Comparison of ENCODE assay signal across 15 mouse cellular contexts in the genomic region with DNA sequence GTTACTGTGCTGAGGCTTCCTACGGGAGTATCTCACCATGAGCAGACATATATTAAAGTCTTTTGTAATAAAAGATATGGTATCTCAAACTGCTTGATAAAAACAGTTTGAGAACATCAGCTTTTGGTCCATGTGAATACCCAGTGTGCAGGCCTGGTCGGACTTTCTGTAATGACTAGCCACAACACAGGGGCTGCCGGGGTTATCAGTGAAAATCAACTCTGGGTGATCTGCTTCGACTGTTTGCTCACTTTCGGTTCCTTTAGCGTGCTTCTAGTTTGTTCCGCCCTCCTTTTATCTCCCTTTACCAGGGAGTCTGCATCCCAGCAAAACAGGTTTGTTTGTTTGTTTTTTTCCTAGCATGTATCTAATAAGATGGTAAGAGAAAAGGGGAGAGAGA. TPM values are rescaled to one million over a fixed set of nuclear protein-coding genes. Genes with fewer than 3 reads are reported as not detected.
DNase-seq lines count a peak whose midpoint lies in the region; ATAC-seq and TF ChIP-seq lines count a peak whose summit lies in the region.
"Had no signal": no experiment of that assay in that cellular context is flagged by ENCODE, and none has a peak within 500 bp of the region (broad histone marks: within the 10 kb centered on the region; RNA-seq: fewer than 3 reads in every experiment).

No protein-coding gene starts in this region.

- no peak for TF ChIP-seq CTCF in kidney, postnatal 0 days (IDR thresholded peaks at IDR 0.05; ENCODE audit: low read depth)
- TF ChIP-seq CTCF in kidney, adult 2 months (conservative IDR thresholded peaks at IDR 0.05; ENCODE audit: insufficient read depth, insufficient read length, low read depth, low read length), result no peak
- no peak for TF ChIP-seq CTCF in hindbrain, postnatal 0 days (IDR thresholded peaks at IDR 0.05; ENCODE audit: low read depth)

- WGBS in kidney, postnatal 0 days, result 64% methylated on average over 7 of the region's 7 CpGs
- 72% methylated on average over 7 of the region's 7 CpGs for WGBS in kidney, adult 2 months
- WGBS in intestine, embryonic 14.5 days, result 45% methylated on average over 7 of the region's 7 CpGs
- WGBS in liver, embryonic 15.5 days (ENCODE audit: insufficient replicate concordance), result 14% methylated on average over 7 of the region's 7 CpGs
- 82% methylated on average over 7 of the region's 7 CpGs for WGBS in hindbrain, postnatal 0 days

- no peak overlapping the region for H3K9ac ChIP-seq in kidney, postnatal 0 days (ENCODE audit: low read depth, low read length)
- no peak overlapping the region for H3K9ac ChIP-seq in intestine, embryonic 14.5 days (ENCODE audit: low read length)
- peak overlapping the region; percentile 7; the same call in 1 of the 2 replicates for H3K9ac ChIP-seq in liver, embryonic 15.5 days
- no peak overlapping the region for H3K9ac ChIP-seq in hindbrain, postnatal 0 days (replicated peaks; ENCODE audit: low read length)
- H3K9ac ChIP-seq: embryonic facial prominence, embryonic 13.5 days; forebrain, embryonic 12.5 days; limb, embryonic 12.5 days had no signal

- H3K4me3 ChIP-seq in kidney, postnatal 0 days (replicated peaks; ENCODE audit: low read depth, low read length), result no peak overlapping the region
- H3K4me3 ChIP-seq in kidney, adult 2 months (ENCODE audit: insufficient read depth, low read depth, low read length), result no peak overlapping the region
- no peak overlapping the region for H3K4me3 ChIP-seq in intestine, embryonic 14.5 days (ENCODE audit: low read depth, low read length)
- peak overlapping the region; percentile 34 for H3K4me3 ChIP-seq in liver, embryonic 15.5 days (replicated peaks)
- H3K4me3 ChIP-seq in hindbrain, postnatal 0 days (ENCODE audit: low read length), result no peak overlapping the region
- H3K4me3 ChIP-seq: embryonic facial prominence, embryonic 13.5 days; forebrain, embryonic 12.5 days; hindbrain, embryonic 10.5 days; limb, embryonic 12.5 days had no signal

- no peak for TF ChIP-seq POLR2A in kidney, adult 2 months (IDR thresholded peaks at IDR 0.05; ENCODE audit: low read depth, low read length)

- 0 out of 2 replicates have a peak overlapping the region, but pooled peaks have one; percentile 67 for H3K27ac ChIP-seq in kidney, postnatal 0 days
- no peak overlapping the region for H3K27ac ChIP-seq in kidney, adult 2 months (ENCODE audit: insufficient read depth, low read depth, low read length)
- peak overlapping the region; percentile 75 for H3K27ac ChIP-seq in intestine, embryonic 14.5 days (ENCODE audit: low read depth)
- peak overlapping the region; percentile 95 for H3K27ac ChIP-seq in liver, embryonic 15.5 days (replicated peaks)
- H3K27ac ChIP-seq in hindbrain, postnatal 0 days, result no peak overlapping the region
- H3K27ac ChIP-seq: embryonic facial prominence, embryonic 13.5 days; forebrain, embryonic 12.5 days; hindbrain, embryonic 10.5 days; limb, embryonic 12.5 days had no signal

- H3K36me3 ChIP-seq in kidney, postnatal 0 days (ENCODE audit: insufficient read depth, low read length), result no peaks in the 10 kb centered on the region
- no peaks in the 10 kb centered on the region for H3K36me3 ChIP-seq in kidney, adult 2 months (ENCODE audit: control insufficient read depth, insufficient read depth, low read length)
- H3K36me3 ChIP-seq in intestine, embryonic 14.5 days (ENCODE audit: control insufficient read depth, insufficient read depth, low read length), result no peaks in the 10 kb centered on the region
- H3K36me3 ChIP-seq in liver, embryonic 15.5 days (replicated peaks), result no peaks in the 10 kb centered on the region
- H3K36me3 ChIP-seq in hindbrain, postnatal 0 days (ENCODE audit: insufficient read depth, low read length), result no peaks in the 10 kb centered on the region
- H3K36me3 ChIP-seq: embryonic facial prominence, embryonic 13.5 days; forebrain, embryonic 12.5 days; hindbrain, embryonic 10.5 days; limb, embryonic 12.5 days had no signal

- no peak for ATAC-seq in kidney, postnatal 0 days (replicated peaks; ENCODE audit: low FRiP score, low read depth)
- ATAC-seq in intestine, embryonic 14.5 days (replicated peaks; ENCODE audit: low FRiP score, low TSS enrichment, low read depth), result no peak
- ATAC-seq in liver, embryonic 15.5 days (ENCODE audit: insufficient read depth), result peak; percentile 8
- ATAC-seq in frontal cortex, adult (ENCODE audit: low TSS enrichment), result no peak
- ATAC-seq in hindbrain, postnatal 0 days, result no peak

- 0 out of 2 replicates have a peak, but pooled peaks cover 3% of the 10 kb centered on the region for H3K4me1 ChIP-seq in kidney, postnatal 0 days (replicated peaks; ENCODE audit: insufficient read depth, low read length)
- H3K4me1 ChIP-seq in kidney, adult 2 months (ENCODE audit: control insufficient read depth, insufficient read depth, low read length), result peaks cover 3% of the 10 kb centered on the region; the same call in 1 of the 2 replicates
- peaks cover 4% of the 10 kb centered on the region for H3K4me1 ChIP-seq in intestine, embryonic 14.5 days (replicated peaks; ENCODE audit: control insufficient read depth, insufficient read depth, low read length)
- H3K4me1 ChIP-seq in liver, embryonic 15.5 days (replicated peaks), result peaks cover 75% of the 10 kb centered on the region
- 0 out of 2 replicates have a peak, but pooled peaks cover 3% of the 10 kb centered on the region for H3K4me1 ChIP-seq in hindbrain, postnatal 0 days (ENCODE audit: insufficient read depth, low read length)
- H3K4me1 ChIP-seq: embryonic facial prominence, embryonic 13.5 days had no signal

- H3K27me3 ChIP-seq in kidney, postnatal 0 days (ENCODE audit: insufficient read depth, low read length), result no peaks in the 10 kb centered on the region
- no peaks in the 10 kb centered on the region for H3K27me3 ChIP-seq in kidney, adult 2 months (replicated peaks; ENCODE audit: control insufficient read depth, insufficient read depth, low read length)
- no peaks in the 10 kb centered on the region for H3K27me3 ChIP-seq in intestine, embryonic 14.5 days (replicated peaks; ENCODE audit: control insufficient read depth, insufficient read depth, low read length)
- no peaks in the 10 kb centered on the region for H3K27me3 ChIP-seq in liver, embryonic 15.5 days
- H3K27me3 ChIP-seq in hindbrain, postnatal 0 days (ENCODE audit: insufficient read depth, low read length), result no peaks in the 10 kb centered on the region
- H3K27me3 ChIP-seq: embryonic facial prominence, embryonic 13.5 days had no signal

- DNase-seq in kidney, postnatal 0 days (ENCODE audit: low spot score), result no peak
- DNase-seq in kidney, adult 2 months, result no peak
- DNase-seq in intestine, embryonic 14.5 days (ENCODE audit: low spot score), result no peak
- no peak for DNase-seq in ovary, postnatal 14 days (ENCODE audit: low spot score)
- no peak for DNase-seq in hindbrain, postnatal 0 days (ENCODE audit: low spot score)
- no peak for DNase-seq in cerebellum, adult 9-10 months
- DNase-seq: cerebellum, adult 18-20 months; right cerebral cortex, postnatal 25 days had no signal

- no peaks in the 10 kb centered on the region for H3K9me3 ChIP-seq in kidney, postnatal 0 days (replicated peaks; ENCODE audit: low read length)
- H3K9me3 ChIP-seq in intestine, embryonic 14.5 days (ENCODE audit: control insufficient read depth, low read length), result no peaks in the 10 kb centered on the region
- H3K9me3 ChIP-seq in liver, embryonic 15.5 days (replicated peaks), result no peaks in the 10 kb centered on the region
- H3K9me3 ChIP-seq in hindbrain, postnatal 0 days (ENCODE audit: low read length), result no peaks in the 10 kb centered on the region
- H3K9me3 ChIP-seq: embryonic facial prominence, embryonic 13.5 days; forebrain, embryonic 12.5 days; hindbrain, embryonic 10.5 days; limb, embryonic 12.5 days had no signal

- H3K4me2 ChIP-seq in kidney, postnatal 0 days (ENCODE audit: low read length), result no peak overlapping the region
- no peak overlapping the region for H3K4me2 ChIP-seq in intestine, embryonic 14.5 days (ENCODE audit: low read length)
- H3K4me2 ChIP-seq in liver, embryonic 15.5 days, result peak overlapping the region; percentile 67
- no peak overlapping the region for H3K4me2 ChIP-seq in hindbrain, postnatal 0 days (ENCODE audit: low read depth, low read length)
- H3K4me2 ChIP-seq: embryonic facial prominence, embryonic 13.5 days; forebrain, embryonic 12.5 days; limb, embryonic 12.5 days; midbrain, embryonic 11.5 days had no signal

RNA-seq across cellular contexts. Expression of a gene that starts 3.6 kb away (rescaled TPM):
- polyA plus RNA-seq in kidney, postnatal 0 days (2015; fragmentation: Nextera tagmentation; extraction: Ambion mirVana), result 15.7 and 16.9 TPM in 2 replicates
- polyA plus RNA-seq in kidney, adult 2 months (2012; rRNA removed), result 37.1 and 43.1 TPM in 2 replicates
- polyA plus RNA-seq in intestine, embryonic 14.5 days (2014; fragmentation: Nextera tagmentation; extraction: Ambion mirVana), result 45.4 and 50.1 TPM in 2 replicates
- polyA plus RNA-seq in liver, embryonic 15.5 days (2015; fragmentation: Nextera tagmentation; extraction: Ambion mirVana), result 8.6 and 9.0 TPM in 2 replicates
- total RNA-seq in hindbrain, postnatal 0 days (2014; rRNA removed), result 1.4 and 2.6 TPM in 2 replicates
- 1.8 and 2.0 TPM in 2 replicates for polyA plus RNA-seq in hindbrain, postnatal 0 days (2015; fragmentation: Nextera tagmentation; extraction: Ambion mirVana)

RNA-seq across cellular contexts. Expression of a gene that starts 26.5 kb away (rescaled TPM):
- polyA plus RNA-seq in kidney, postnatal 0 days (2015; fragmentation: Nextera tagmentation; extraction: Ambion mirVana), result 93.2 and 95.0 TPM in 2 replicates
- 23.0 and 26.3 TPM in 2 replicates for polyA plus RNA-seq in kidney, adult 2 months (2012; rRNA removed)
- polyA plus RNA-seq in intestine, embryonic 14.5 days (2014; fragmentation: Nextera tagmentation; extraction: Ambion mirVana), result 180 TPM in 2 replicates
- 8.3 and 9.1 TPM in 2 replicates for polyA plus RNA-seq in liver, embryonic 15.5 days (2015; fragmentation: Nextera tagmentation; extraction: Ambion mirVana)
- 19.8 and 23.0 TPM in 2 replicates for total RNA-seq in hindbrain, postnatal 0 days (2014; rRNA removed)
- 20.0 and 20.6 TPM in 2 replicates for polyA plus RNA-seq in hindbrain, postnatal 0 days (2015; fragmentation: Nextera tagmentation; extraction: Ambion mirVana)

Comparison
In these comparisons a context has a peak if more than half of its experiments do, and no peak if none do; other contexts are left out.
1. H3K27ac ChIP-seq: peak in kidney, postnatal 0 days (single experiment), intestine, embryonic 14.5 days (single experiment) and liver, embryonic 15.5 days (single experiment); none in kidney, adult 2 months (single experiment) and hindbrain, postnatal 0 days (single experiment).